Mouse (Mus musculus) forebrain, embryonic 12.5 days (tissue): ENCODE data around the gene Myocd. TPM values are rescaled to one million over a fixed set of nuclear protein-coding genes. Genes with fewer than 3 reads are reported as not detected.

Experiments
- ATAC-seq: fragments of 200-750 bp; cut with Nextera tagmentation; 2 replicates; pipeline ENCODE4 v1.8.0; 2017; ENCODE audit warnings: moderate TSS enrichment; ENCODE audit not compliant: low FRiP score
- H3K27ac ChIP-seq: fragments of 300-500 bp; sonication (generic); 2 replicates; pipeline ENCODE4 v1.5.1; 2016; ENCODE audit warnings: mild to moderate bottlenecking
- H3K27me3 ChIP-seq: fragments of 300-500 bp; sonication (generic); 2 replicates; pipeline ENCODE4 v1.6.1; 2016; ENCODE audit warnings: mild to moderate bottlenecking
- H3K36me3 ChIP-seq: fragments of 300-500 bp; sonication (generic); replicated peaks from 2 replicates; pipeline ENCODE4 v1.6.1; 2016; ENCODE audit warnings: mild to moderate bottlenecking
- H3K4me1 ChIP-seq: fragments of 300-500 bp; sonication (generic); 2 replicates; pipeline ENCODE4 v1.6.1; 2016
- H3K4me2 ChIP-seq: fragments of 300-500 bp; sonication (generic); 2 replicates; pipeline ENCODE4 v1.6.1; 2016; ENCODE audit warnings: mild to moderate bottlenecking, moderate library complexity
- H3K4me3 ChIP-seq: fragments of 300-500 bp; sonication (generic); replicated peaks from 2 replicates; pipeline ENCODE4 v1.5.1; 2016; ENCODE audit warnings: mild to moderate bottlenecking
- H3K9ac ChIP-seq: fragments of 300-500 bp; sonication (generic); 2 replicates; pipeline ENCODE4 v1.6.1; 2016; ENCODE audit warnings: mild to moderate bottlenecking
- H3K9me3 ChIP-seq: fragments of 300-500 bp; sonication (generic); 2 replicates; pipeline ENCODE4 v1.6.1; 2016
- whole genome bisulfite sequencing: fragments of 180-500 bp; shearing (Covaris S2); methylation state at CpG from one replicate; pipeline ENCODE4 v1.1.7; 2016; 5-methylcytosine and 5-hydroxymethylcytosine counted together
- polyA plus RNA-seq: library from polyadenylated mRNA; unstranded; fragments of >200 nt; fragmentation: Nextera tagmentation; extraction: Ambion mirVana; gene quantifications from 2 replicates; pipeline ENCODE4 v1.2.1, GENCODE M21; 2016

The Myocd gene
- polyA plus RNA-seq, 1 experiment from 2014 or later, result 0.31 TPM

DNA sequence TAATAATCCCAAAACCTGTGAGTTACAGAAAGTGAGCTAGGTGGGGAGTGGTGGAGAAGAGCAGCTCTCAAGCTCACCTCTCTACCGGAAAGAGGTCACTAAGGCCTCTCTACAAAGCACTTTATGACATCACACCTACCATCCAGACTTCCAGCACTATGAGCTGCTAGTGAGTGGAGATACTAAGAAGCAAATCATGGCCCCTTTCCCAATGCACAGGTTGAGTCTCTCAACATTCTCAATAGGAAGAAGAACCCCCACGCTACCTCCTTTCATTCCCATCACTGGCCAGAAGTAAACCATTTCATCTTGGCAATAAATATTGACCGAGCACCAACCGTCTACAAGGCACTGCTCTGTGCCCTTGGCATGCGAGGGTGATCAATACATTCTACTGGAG is 110.0 kb downstream of the Myocd start, which contains the start of gene 1700086D15Rik:
Gene 1700086D15Rik, minus strand, starts transcription at position 101 of the 400 bp plus-strand sequence.
- Histone ChIP-seq H3K4me3 (no peak within 1 kb of the TSS), H3K36me3 (no peaks in the 10 kb centered on the region), H3K9ac (no peak within 1 kb of the TSS), H3K9me3 (no peaks in the 10 kb centered on the region), H3K27ac (no peak within 1 kb of the TSS), H3K4me2 (no peak within 1 kb of the TSS), H3K4me1 (peaks cover 9% of the 10 kb centered on the region), H3K27me3 (peaks cover 13% of the 10 kb centered on the region; the same call in 1 of the 2 replicates)
- ATAC-seq, result no peak
- WGBS, result 92% methylated on average over 5 of the region's 5 CpGs

DNA sequence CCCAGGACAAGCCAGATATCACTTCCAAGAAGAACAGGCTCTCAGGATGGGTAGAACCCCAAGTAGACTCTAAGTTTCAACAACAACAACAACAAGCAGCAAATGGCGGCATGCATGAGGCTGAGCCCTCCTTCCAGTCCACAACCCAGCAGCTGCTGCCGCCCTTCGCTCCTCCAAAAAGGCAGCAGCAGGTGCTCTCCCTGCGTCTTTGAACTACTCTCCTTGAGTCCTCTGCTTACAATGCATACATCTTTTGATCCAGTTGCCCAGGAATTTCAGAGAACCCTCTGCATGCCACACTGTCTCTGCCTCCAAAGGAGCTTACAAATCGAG is 111.2 kb downstream of the Myocd start:
- peaks cover 13% of the 10 kb centered on the region; the same call in 1 of the 2 replicates for H3K27me3 ChIP-seq
- no peak for ATAC-seq
- 95% methylated on average over 5 of the region's 5 CpGs for WGBS
- H3K36me3 ChIP-seq, result no peaks in the 10 kb centered on the region
- H3K27ac ChIP-seq, result no peak overlapping the region
- H3K4me1 ChIP-seq, result peaks cover 9% of the 10 kb centered on the region
- H3K4me3 ChIP-seq, result no peak overlapping the region
- H3K9me3 ChIP-seq, result no peaks in the 10 kb centered on the region
- H3K4me2 ChIP-seq, result no peak overlapping the region
- H3K9ac ChIP-seq, result no peak overlapping the region

GRCm38 (mm10) chr11:65157966-65158657 is 111.7 kb downstream of the Myocd start:
- Histone ChIP-seq H3K9ac (no peak overlapping the region), H3K27ac (no peak overlapping the region), H3K9me3 (no peaks in the 10 kb centered on the region), H3K4me2 (no peak overlapping the region), H3K36me3 (no peaks in the 10 kb centered on the region), H3K4me1 (peaks cover 9% of the 10 kb centered on the region), H3K4me3 (no peak overlapping the region), H3K27me3 (peaks cover 13% of the 10 kb centered on the region; the same call in 1 of the 2 replicates)
- 96% methylated on average over 20 of the region's 20 CpGs for whole genome bisulfite sequencing
- no peak for ATAC-seq

DNA sequence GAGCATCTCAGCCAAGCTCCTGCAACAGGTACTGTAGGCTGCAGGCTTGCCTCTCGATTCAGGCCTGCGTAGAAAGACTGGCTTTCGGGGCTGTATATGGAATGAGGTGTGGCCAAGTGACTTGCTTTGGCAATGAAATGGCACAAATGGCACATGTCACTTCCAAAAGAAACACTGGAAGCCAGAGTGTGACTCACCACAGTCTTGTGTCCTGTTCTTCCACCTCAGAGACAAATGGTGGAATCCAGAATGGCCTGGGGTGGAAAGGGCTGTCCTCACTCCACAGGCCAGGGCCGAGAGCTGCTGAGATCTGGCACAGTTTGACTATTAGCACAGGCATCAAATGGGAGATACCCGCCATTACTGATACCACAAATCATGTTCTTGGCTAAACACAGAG is 116.8 kb downstream of the Myocd start:
- no peak overlapping the region for H3K4me3 ChIP-seq
- ATAC-seq, result no peak
- no peaks in the 10 kb centered on the region for H3K36me3 ChIP-seq
- H3K27ac ChIP-seq, result no peak overlapping the region
- H3K27me3 ChIP-seq, result no peaks in the 10 kb centered on the region
- no peak overlapping the region for H3K9ac ChIP-seq
- no peaks in the 10 kb centered on the region for H3K9me3 ChIP-seq
- H3K4me2 ChIP-seq, result no peak overlapping the region
- H3K4me1 ChIP-seq, result no peaks in the 10 kb centered on the region
- whole genome bisulfite sequencing, result 92% methylated on average over 5 of the region's 5 CpGs

GRCm38 (mm10) chr11:65148441-65148840 is 121.3 kb downstream of the Myocd start:
- H3K27ac ChIP-seq, result no peak overlapping the region
- H3K27me3 ChIP-seq, result no peaks in the 10 kb centered on the region
- no peak overlapping the region for H3K4me2 ChIP-seq
- H3K9ac ChIP-seq, result no peak overlapping the region
- ATAC-seq, result no peak
- no peaks in the 10 kb centered on the region for H3K4me1 ChIP-seq
- no peak overlapping the region for H3K4me3 ChIP-seq
- WGBS, result 88% methylated on average over 7 of the region's 7 CpGs
- no peaks in the 10 kb centered on the region for H3K9me3 ChIP-seq
- H3K36me3 ChIP-seq, result no peaks in the 10 kb centered on the region

- Histone ChIP-seq H3K4me1 (no peaks in the 10 kb centered on the region), H3K4me2 (no peak overlapping the region), H3K9ac (no peak overlapping the region), H3K4me3 (no peak overlapping the region), H3K27me3 (no peaks in the 10 kb centered on the region), H3K36me3 (no peaks in the 10 kb centered on the region), H3K9me3 (no peaks in the 10 kb centered on the region), H3K27ac (no peak overlapping the region)
- whole genome bisulfite sequencing, result 74% methylated on average over 4 of the region's 4 CpGs
- no peak for ATAC-seq
Measured at GRCm38 (mm10) chr11:65142838-65143417, 126.9 kb downstream of the Myocd start.

DNA sequence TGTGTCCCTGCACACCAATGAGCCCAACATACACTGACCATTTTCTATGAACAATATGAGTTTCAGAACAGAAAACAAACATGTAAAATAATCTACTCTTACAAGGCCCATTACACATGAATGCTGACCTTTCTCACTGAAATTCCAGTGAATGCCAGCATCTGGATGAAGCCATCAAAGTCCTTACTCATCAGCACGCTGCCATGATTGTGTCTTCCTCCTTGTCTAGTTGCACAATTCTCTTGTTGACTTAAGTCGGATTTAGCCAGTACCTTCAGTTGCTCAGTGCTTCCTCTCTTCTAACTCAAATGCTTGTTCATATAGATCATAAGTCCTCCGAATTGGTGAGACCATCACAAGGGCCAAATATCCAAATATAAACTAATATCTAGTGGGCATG is 130.8 kb downstream of the Myocd start:
- WGBS, result 88% methylated on average over 3 of the region's 3 CpGs
- Histone ChIP-seq H3K27ac (no peak overlapping the region), H3K27me3 (no peaks in the 10 kb centered on the region), H3K4me3 (no peak overlapping the region), H3K9ac (no peak overlapping the region), H3K9me3 (no peaks in the 10 kb centered on the region), H3K36me3 (no peaks in the 10 kb centered on the region), H3K4me2 (no peak overlapping the region), H3K4me1 (peaks cover 5% of the 10 kb centered on the region; the same call in 1 of the 2 replicates)
- ATAC-seq, result no peak

GRCm38 (mm10) chr11:65137145-65137652 is 132.6 kb downstream of the Myocd start:
- Histone ChIP-seq H3K4me2 (no peak overlapping the region), H3K4me3 (no peak overlapping the region), H3K27me3 (no peaks in the 10 kb centered on the region), H3K9me3 (no peaks in the 10 kb centered on the region), H3K36me3 (no peaks in the 10 kb centered on the region), H3K27ac (no peak overlapping the region), H3K4me1 (peaks cover 5% of the 10 kb centered on the region; the same call in 1 of the 2 replicates), H3K9ac (no peak overlapping the region)
- ATAC-seq, result no peak
- 64% methylated on average over 2 of the region's 2 CpGs for WGBS

DNA sequence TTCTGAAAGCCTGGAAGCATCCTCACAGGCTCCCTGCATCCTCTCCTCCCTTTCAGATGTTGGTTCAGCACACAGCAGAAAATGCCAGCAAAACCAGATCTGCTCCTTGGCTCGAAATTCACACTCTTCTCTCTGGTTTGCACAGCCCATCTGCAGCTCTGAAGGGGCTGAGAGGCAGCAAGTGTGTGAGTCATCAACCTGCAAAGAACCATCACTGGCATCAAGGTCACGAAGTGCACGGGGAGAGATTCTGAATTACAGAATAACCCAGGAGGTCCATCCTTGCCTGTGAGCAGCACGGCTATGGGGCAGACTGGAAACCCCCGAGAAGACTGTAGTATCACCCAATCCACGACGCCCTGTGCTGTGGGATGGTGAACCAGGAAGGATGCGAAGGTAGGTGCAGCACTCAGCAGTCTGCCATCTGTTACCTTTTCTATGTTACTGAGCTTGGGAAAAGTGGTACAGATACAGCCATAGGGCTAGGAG is 134.5 kb downstream of the Myocd start:
- Histone ChIP-seq H3K36me3 (no peaks in the 10 kb centered on the region), H3K27me3 (no peaks in the 10 kb centered on the region), H3K4me2 (no peak overlapping the region), H3K27ac (no peak overlapping the region), H3K4me3 (no peak overlapping the region), H3K9me3 (no peaks in the 10 kb centered on the region), H3K9ac (no peak overlapping the region), H3K4me1 (peaks cover 5% of the 10 kb centered on the region; the same call in 1 of the 2 replicates)
- 82% methylated on average over 8 of the region's 8 CpGs for WGBS
- ATAC-seq, result no peak

DNA sequence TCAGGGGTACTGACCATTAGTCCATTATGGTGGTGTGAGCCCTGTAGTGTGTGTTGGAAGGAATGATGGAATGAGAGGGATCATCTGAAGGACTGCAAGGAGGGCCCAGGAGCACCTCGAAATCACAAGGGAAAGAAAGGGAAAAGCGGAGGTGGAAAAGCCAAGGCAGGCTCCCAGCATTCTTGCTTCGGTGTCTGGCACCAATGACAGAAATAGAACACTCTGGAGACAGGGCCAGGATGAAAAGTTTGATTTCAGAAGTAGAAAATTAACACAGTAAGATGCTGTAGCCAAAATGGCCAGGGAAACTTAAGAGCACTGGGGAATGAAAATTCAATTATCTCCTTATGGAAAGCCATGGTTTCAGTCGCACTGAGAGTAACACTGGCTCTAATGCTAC is 136.1 kb downstream of the Myocd start:
- no peaks in the 10 kb centered on the region for H3K27me3 ChIP-seq
- H3K4me3 ChIP-seq, result no peak overlapping the region
- no peak overlapping the region for H3K27ac ChIP-seq
- H3K4me1 ChIP-seq, result peaks cover 5% of the 10 kb centered on the region; the same call in 1 of the 2 replicates
- no peak overlapping the region for H3K4me2 ChIP-seq
- WGBS, result 96% methylated on average over 4 of the region's 4 CpGs
- no peaks in the 10 kb centered on the region for H3K36me3 ChIP-seq
- no peak overlapping the region for H3K9ac ChIP-seq
- no peak for ATAC-seq
- no peaks in the 10 kb centered on the region for H3K9me3 ChIP-seq

GRCm38 (mm10) chr11:65129110-65129509 is 140.7 kb downstream of the Myocd start:
- Histone ChIP-seq H3K9me3 (no peaks in the 10 kb centered on the region), H3K27ac (no peak overlapping the region), H3K36me3 (no peaks in the 10 kb centered on the region), H3K4me2 (no peak overlapping the region), H3K4me3 (no peak overlapping the region), H3K4me1 (peaks cover 14% of the 10 kb centered on the region), H3K27me3 (no peaks in the 10 kb centered on the region), H3K9ac (no peak overlapping the region)
- WGBS, result 90% methylated on average over 4 of the region's 4 CpGs
- no peak for ATAC-seq

DNA sequence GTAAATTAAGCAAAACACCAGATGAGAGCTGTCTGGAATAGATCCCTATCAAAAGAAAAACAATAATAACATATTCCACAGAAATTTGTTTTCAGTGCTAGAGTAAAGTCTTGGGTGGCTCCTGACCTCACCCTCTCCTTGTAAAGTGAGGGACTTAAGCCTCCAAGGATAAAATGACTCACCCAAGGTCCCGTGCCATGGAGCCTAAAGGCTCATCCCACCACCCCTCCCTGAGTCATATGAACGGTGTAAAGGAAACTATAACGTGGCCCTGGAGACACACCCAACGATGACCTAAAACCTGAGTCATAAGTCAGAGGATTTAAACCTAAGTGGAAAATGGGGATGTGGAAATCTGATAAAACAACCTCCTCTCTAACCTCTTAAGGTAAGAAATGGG is 141.1 kb downstream of the Myocd start:
- WGBS, result 91% methylated on average over 4 of the region's 4 CpGs
- Histone ChIP-seq H3K36me3 (no peaks in the 10 kb centered on the region), H3K4me2 (no peak overlapping the region), H3K4me3 (no peak overlapping the region), H3K27ac (no peak overlapping the region), H3K9ac (no peak overlapping the region), H3K4me1 (peaks cover 14% of the 10 kb centered on the region), H3K27me3 (no peaks in the 10 kb centered on the region), H3K9me3 (no peaks in the 10 kb centered on the region)
- no peak for ATAC-seq

DNA sequence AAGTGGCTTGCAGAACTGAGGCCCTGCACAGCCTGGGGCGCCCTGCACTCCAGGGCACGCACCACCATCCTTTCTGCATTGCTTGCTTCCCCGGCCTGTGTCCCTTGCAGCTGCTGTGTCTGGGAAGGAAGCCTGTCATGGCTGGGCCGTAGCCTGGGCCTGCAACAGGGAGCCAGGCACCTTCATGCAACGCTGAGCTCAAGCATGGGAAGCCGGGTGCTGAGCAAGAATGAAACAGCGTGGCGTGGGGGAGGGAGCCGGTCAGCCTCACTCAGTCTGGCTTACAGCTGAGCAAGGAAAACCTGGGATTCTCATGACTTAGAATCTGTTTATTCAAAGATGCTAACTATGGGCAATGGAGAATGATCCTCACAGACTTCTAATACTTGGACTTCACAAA is 143.2 kb downstream of the Myocd start:
- ATAC-seq, result no peak
- H3K4me1 ChIP-seq, result peaks cover 14% of the 10 kb centered on the region
- H3K4me2 ChIP-seq, result no peak overlapping the region
- H3K9me3 ChIP-seq, result no peaks in the 10 kb centered on the region
- no peak overlapping the region for H3K9ac ChIP-seq
- no peak overlapping the region for H3K4me3 ChIP-seq
- no peak overlapping the region for H3K27ac ChIP-seq
- H3K36me3 ChIP-seq, result no peaks in the 10 kb centered on the region
- no peaks in the 10 kb centered on the region for H3K27me3 ChIP-seq
- WGBS, result 71% methylated on average over 9 of the region's 9 CpGs
